Mouse (Mus musculus) cerebellum, postnatal 4 days (tissue): ENCODE results near the gene Fam98c.
"Not testable (repeated sequence)": the region's sequence is repeated elsewhere in the genome, so short reads cannot be mapped to it uniquely, and the experiment has no call there.

Source experiments
- DNase-seq, 2 experiments: peaks; one replicate each; pipeline ENCODE4 v3.0.0; 2022; ENCODE audit warnings: low spot score in 2 of 2, mixed read lengths in 1 of 2

Gene Fam98c

DNA sequence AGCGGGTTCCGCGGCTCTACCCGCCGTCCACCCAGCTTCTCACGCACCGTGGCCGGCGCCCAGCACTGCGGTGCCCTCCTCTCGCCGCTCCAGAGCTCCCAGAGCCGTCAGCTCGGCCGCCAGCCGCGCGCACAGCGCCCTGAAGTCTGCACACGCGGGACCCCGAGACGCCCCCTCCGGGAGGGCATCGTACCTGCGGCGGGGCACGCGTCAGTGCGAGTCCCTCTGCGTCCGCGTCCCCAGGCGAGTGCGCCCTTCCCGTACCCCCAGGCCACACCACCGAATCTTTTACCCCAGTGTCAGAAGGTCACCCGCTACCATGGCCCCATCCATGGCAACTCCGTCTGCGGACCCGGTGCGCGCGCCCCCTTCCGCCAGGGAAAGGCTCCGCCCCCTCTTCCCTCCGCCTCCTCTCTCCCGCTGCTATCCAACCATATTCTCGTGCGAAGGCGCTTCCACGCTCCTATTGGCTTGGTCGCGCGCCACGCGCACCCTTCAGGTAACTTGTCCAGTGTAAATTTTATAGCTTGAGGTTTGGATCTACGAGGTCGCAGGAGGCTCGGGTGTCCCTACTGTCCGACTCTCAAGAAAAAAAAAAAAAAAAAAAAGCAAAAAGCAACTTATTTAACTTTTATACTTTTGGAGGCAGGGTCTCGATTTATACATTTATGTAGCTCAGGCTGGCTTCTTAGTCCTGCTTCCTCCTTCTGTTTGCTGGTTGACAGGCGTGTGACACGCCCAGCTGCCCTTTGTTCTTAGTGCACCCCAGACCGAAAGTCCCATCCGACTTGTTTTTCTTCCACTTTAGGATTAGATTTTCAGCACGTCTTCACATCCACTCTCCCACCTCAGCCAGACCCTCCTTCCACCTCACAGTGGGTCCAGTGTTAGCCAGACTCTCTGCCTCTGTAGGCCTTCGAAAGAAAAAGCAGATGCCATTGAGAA is at the start of gene Fam98c:
Gene Fam98c (minus strand): TSS at position 397 of the 945 bp plus-strand sequence.
- peak; percentile 55 to 82 for DNase-seq

- no peak for DNase-seq
Observed at GRCm38 (mm10) chr7:29202577-29202976, 46.5 kb upstream of the Fam98c start.

DNA sequence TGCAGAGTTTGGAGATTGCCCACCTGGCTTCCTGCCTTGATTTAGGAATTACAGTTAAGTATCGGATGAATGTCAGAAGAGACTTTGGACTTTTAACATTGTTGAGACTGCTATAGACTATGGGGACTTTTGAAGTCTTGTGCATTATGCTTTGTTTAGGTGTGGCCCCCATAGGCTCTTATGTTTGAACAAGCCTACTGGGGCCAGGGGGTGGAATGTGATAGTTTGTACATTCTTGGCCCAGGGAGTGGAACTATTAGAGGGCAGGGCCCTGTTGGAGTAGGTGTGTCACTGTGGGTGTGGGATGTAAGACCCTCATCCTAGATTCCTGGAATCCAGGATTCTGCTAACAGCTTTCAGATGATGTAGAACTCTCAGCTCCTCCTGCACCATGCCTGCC is 38.2 kb upstream of the Fam98c start:
- not testable (repeated sequence) for DNase-seq

DNA sequence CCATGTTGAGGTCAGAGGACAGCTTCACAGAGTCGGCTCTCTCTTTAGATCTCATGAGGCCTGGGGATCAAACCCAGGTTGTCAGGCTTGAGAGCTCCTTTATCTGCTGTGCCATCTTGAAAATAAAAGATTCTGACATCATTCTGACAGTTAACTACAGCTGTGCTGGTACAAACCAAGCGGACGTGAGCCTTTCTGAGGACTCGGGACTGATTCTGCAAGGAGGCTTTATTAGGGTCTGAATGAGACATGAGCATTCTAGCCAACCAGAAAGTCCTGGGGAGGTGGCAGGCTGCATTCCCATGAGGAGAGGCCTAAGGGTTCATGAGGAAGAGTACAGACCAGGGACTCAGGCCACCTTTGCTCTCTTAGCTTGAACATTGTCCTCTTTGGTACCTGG is 25.3 kb upstream of the Fam98c start:
- not testable (repeated sequence) for DNase-seq

GRCm38 (mm10) chr7:29180854-29181236 is 24.8 kb upstream of the Fam98c start:
- no peak for DNase-seq

- peak; percentile 84 to 95 for DNase-seq
Observed at GRCm38 (mm10) chr7:29180077-29180853, 24.2 kb upstream of the Fam98c start, which contains the start of gene Psmd8. Psmd8 (minus strand) TSS chr7:29180701.

- no peak for DNase-seq
Observed at GRCm38 (mm10) chr7:29179323-29179722, 23.3 kb upstream of the Fam98c start.

DNA sequence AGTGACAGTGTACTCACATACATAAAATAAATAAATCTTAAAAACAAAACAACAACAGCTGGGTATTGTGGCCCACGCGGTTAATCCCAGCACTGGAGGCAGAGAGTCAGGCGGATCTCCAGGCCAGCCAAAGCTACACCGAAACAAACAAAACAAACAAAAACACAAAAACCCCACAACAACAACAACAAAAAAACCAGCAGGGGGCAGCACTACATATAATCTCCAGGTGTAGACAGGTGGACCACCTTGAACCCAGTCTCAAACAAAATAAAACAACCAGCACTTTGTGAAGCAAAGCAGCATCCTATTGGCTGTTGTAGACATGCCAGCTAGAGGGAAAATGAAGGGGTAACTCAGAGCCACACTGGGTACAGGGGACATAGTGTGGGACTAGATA is 22.1 kb upstream of the Fam98c start:
- DNase-seq, result no peak

DNA sequence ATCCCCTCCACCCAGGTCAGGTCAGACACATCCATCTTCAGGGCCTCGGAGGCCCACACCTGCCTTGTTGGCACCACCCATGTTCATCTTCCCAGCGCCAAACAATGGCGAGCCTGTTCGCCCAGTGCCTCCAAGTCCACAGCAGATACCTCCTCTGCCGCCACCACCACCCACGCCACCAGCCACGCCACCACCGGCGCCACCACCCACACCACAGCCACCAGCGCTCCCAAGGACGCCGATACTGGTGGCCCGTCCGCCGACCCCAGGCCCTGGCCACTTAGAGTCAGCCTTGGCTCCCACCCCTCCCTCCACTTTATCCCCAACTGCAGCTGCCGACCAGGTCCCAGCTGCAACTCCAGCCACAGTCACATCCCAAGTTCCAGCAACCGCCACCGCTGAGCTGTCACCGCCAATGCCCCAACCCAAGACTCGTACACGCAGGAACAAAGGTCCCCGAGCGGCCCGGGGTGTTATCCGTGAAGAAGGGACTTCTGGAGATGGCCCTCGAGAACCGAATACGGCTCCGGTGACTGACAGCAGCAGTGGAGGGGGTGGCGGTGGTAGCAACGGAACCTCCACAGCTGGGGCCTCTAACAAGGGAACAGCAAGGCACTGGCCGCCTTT is 16.5 kb upstream of the Fam98c start:
- no peak for DNase-seq

DNA sequence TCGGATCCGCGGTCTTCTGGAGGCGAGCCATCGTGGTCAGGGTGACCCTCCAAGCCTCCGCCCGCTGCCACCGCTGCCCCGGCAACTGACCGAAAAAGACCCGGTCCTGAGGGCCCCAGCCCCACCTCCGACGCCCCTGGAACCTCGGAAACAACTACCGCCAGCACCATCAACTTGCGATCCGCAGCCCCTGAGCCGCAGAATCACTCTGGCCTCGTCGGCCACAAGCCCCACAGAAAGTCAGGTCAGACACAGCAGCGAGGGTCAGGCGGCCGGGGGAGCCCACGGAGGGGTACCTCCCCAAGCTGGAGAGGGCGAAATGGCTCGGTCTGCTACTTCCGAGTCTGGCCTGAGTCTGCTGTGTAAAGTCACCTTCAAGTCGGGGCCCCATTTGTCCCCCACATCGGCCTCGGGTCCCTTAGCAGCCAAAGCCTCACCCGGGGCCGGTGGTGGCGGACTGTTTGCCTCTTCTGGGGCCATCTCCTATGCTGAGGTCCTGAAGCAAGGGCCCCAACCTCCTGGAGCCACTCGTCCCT is 15.6 kb upstream of the Fam98c start:
- DNase-seq, result no peak

DNA sequence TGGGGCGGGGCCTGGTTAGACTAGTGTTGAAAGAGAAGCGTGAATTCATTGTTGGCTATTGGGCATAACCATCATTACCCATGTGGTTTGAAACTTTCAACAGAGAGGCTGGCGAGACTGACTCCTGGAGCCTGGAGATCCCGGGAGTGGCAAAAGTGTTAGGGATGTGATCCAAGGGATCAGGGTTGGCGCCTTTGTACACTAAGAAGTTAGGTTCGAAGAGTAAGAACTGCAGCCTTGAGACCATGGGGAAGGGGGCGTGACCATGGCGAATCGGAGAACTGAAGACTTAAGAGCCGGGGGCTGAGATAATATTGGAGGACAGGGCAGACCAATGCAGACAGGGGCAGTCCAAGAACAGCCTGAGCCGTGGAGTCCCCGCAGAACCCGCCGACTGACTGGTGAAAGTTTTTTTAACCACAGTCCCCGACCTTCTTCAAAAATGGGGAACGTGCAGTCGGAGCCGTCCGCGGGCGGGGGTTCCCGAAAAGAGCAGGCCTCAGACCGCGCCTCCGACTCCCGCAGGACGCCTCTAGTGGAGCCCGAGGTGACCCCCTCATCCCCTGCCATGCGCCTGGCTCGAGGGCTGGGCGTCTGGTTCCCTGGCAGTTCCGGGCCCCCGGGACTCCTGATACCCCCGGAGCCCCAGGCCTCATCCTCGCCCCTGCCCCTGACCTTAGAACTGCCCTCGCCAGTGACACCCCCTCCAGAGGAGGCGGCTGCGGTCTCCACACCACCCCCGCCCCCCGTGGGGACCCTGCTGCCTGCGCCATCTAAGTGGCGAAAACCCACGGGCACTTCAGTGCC is 14.9 kb upstream of the Fam98c start:
- DNase-seq, result no peak

DNA sequence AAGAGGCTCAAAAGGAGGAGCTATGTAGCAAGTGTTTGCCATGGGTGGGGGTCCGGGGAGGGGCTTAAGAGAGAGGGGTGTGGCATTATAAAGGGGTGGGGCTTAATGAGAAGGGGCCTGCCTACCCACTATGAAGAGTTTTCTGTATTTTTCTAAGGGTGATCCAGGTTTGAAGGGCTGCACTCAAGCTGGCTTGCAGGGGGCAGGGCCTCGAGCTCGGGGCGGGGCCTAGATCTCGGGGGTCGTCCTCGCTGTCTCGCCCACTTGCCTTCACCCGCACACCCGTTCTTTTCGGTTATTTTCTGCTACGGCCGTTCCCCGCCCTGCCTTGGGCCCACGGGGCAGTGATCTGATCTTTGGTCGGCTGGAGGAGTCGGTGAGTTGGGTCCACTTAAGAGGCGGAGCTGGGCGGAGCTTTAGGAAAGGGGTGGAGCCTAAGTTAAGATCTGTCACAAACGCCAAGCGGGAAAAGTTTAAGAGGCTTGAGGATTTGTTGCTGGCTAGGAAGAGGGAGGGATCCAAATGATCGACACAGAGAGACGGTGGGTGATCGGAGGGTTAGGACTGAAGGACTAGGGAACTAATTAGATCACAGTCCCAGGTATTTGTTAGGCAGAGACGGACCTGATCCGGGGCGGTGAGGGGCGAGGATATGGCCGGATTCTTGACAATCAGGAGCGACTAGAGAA is 14.2 kb upstream of the Fam98c start, which contains the start of the genes Ggn and Spred3:
Gene Ggn (plus strand): TSS at position 145 of the 689 bp plus-strand sequence.
Gene Spred3 (minus strand): TSS at position 346 of the 689 bp plus-strand sequence.
- DNase-seq, result peak in 1 of 2 experiments; percentile 51

DNA sequence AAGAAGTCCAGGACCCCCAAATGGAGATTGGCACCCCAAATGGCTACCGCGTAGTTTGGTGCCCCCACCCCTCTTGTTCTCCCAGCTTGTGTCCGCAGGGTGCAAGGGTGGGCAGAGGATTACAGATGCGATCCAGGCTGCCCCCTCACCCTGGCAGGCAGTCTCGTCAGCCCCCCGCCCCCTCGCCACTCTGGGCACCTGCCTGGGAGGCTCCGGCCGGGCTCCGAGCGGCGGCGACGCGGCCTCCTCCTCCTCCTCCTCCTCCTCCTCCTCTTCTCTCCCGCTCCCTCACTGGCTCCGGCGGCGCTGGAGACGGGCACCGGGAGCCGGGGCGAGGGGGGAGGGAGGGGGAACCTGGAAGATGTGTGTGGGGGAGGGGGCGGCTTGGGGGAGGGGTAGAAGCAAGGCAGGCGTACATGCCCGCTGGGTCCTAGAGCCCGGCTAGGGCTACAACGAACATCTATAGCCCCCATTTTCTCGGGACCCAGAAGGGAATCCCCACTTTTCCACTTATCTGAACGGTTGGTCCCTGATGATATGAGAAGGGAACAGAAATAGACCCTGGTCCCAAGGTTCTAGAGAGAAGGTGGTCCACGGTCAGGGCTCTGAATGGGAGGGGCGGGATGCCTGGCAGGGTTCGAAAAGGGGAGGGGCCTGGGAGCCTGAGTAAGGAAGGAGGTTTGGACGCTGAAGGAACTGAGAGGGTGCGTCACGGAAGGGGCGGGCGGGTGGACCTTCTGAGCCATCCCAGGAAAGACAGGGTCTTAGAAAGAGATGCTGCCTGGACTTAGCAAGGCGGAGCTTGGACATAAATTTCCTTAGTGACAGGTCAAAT is 13.4 kb upstream of the Fam98c start:
- peak; percentile 51 to 82 for DNase-seq

- DNase-seq, result peak in 1 of 2 experiments; percentile 55
Observed at GRCm38 (mm10) chr7:29168791-29169230, 12.8 kb upstream of the Fam98c start.

GRCm38 (mm10) chr7:29168121-29168695 is 12.2 kb upstream of the Fam98c start:
- DNase-seq, result no peak

DNA sequence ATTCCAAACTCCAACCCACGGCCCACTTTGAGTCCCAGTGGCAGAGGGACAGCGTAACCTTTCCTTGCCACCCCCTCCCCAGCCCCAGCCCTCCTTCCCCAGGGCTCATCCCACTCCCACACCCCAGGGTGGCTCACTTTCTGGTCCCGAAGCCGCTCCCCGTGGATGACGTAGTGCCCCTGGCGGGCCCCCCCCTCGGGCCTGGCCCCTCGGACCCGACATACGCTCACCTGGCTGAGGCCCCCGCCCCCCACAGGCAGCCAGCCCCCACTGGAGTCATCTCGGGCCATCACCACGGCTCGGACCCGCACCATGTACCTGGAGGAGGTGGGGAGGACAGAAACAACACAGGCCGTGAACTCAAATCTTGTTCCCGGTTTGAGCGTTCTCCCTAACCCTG is 11.6 kb upstream of the Fam98c start:
- no peak for DNase-seq

GRCm38 (mm10) chr7:29162750-29163525 is 6.9 kb upstream of the Fam98c start:
- no peak for DNase-seq

GRCm38 (mm10) chr7:29162294-29162693 is 6.3 kb upstream of the Fam98c start:
- DNase-seq, result no peak
